In the genomic region with DNA sequence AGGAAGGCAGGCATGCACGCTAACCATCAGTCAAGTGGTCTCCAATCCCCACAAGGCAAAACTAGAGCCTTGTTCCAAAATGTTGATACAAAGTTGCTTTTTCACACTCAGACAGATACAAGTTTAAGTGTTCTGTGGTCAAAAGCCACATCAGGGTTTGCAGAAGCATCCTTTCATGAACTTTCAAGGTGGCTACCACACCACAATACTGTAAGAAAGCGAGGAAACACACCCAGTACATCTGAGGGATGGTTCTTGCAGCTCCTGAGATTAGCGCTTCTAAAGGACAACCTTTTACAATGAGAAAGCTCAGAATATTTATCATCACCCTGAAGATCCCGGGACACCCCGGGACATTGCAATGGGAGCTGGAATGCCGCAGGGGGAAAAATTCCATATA, we compare ENCODE assay signal across 9 mouse cellular contexts. TPM values are rescaled to one million over a fixed set of nuclear protein-coding genes. Genes with fewer than 3 reads are reported as not detected.
DNase-seq lines count a peak whose midpoint lies in the region; ATAC-seq lines count a peak whose summit lies in the region.
"Had no signal": no experiment of that assay in that cellular context is flagged by ENCODE, and none has a peak within 500 bp of the region (broad histone marks: within the 10 kb centered on the region; RNA-seq: fewer than 3 reads in every experiment).

No protein-coding gene starts in this region.

- no peaks in the 10 kb centered on the region for H3K36me3 ChIP-seq in lung, embryonic 16.5 days (ENCODE audit: control insufficient read depth, insufficient read depth, low read length)
- H3K36me3 ChIP-seq in embryonic facial prominence, embryonic 14.5 days (ENCODE audit: control insufficient read depth, insufficient read depth, low read length): no peaks in the 10 kb centered on the region
- no peaks in the 10 kb centered on the region for H3K36me3 ChIP-seq in limb, embryonic 13.5 days
- H3K36me3 ChIP-seq in stomach, embryonic 15.5 days: no peaks in the 10 kb centered on the region

- no peak for DNase-seq in lung, postnatal 36 days
- DNase-seq in embryonic facial prominence, embryonic 14.5 days (ENCODE audit: low spot score): no peak
- no peak for DNase-seq in thymus, postnatal 4 days
- DNase-seq: cerebellum, adult 9-11 months had no signal

- peak overlapping the region; percentile 97 for H3K9ac ChIP-seq in lung, embryonic 16.5 days (ENCODE audit: low read length)
- H3K9ac ChIP-seq in embryonic facial prominence, embryonic 14.5 days (ENCODE audit: low read depth, low read length): peak overlapping the region; percentile 85
- H3K9ac ChIP-seq in limb, embryonic 13.5 days: peak overlapping the region; percentile 94
- H3K9ac ChIP-seq in stomach, embryonic 15.5 days: no peak overlapping the region; the same call in 1 of the 2 replicates

- H3K27ac ChIP-seq in lung, embryonic 16.5 days (ENCODE audit: low read length): no peak overlapping the region
- no peak overlapping the region for H3K27ac ChIP-seq in embryonic facial prominence, embryonic 14.5 days (replicated peaks; ENCODE audit: low read depth, low read length)
- H3K27ac ChIP-seq in limb, embryonic 13.5 days: no peak overlapping the region
- H3K27ac ChIP-seq in stomach, embryonic 15.5 days: no peak overlapping the region

- ATAC-seq in lung, embryonic 16.5 days (ENCODE audit: low read depth): no peak
- ATAC-seq in embryonic facial prominence, embryonic 14.5 days (ENCODE audit: low read depth): no peak
- no peak for ATAC-seq in limb, embryonic 13.5 days (ENCODE audit: low FRiP score, low read depth)
- no peak for ATAC-seq in stomach, embryonic 15.5 days (ENCODE audit: insufficient read depth, low FRiP score, low read depth)
- ATAC-seq in cerebellum, adult (ENCODE audit: insufficient number of reproducible peaks, low FRiP score, low TSS enrichment): no peak
- no peak for ATAC-seq in activated CD4-positive, CD25-positive, alpha-beta regulatory T cell, adult 4 months

- no peaks in the 10 kb centered on the region for H3K9me3 ChIP-seq in lung, embryonic 16.5 days (ENCODE audit: control insufficient read depth, low read length)
- no peaks in the 10 kb centered on the region for H3K9me3 ChIP-seq in embryonic facial prominence, embryonic 14.5 days (ENCODE audit: control insufficient read depth, low read length)
- no peaks in the 10 kb centered on the region for H3K9me3 ChIP-seq in limb, embryonic 13.5 days
- H3K9me3 ChIP-seq in stomach, embryonic 15.5 days: no peaks in the 10 kb centered on the region

- peak overlapping the region; percentile 85 for H3K4me2 ChIP-seq in lung, embryonic 16.5 days (ENCODE audit: low read depth, low read length)
- peak overlapping the region; percentile 87 for H3K4me2 ChIP-seq in embryonic facial prominence, embryonic 14.5 days (ENCODE audit: low read depth, low read length)
- peak overlapping the region; percentile 85 for H3K4me2 ChIP-seq in limb, embryonic 13.5 days (replicated peaks)
- peak overlapping the region; percentile 78 for H3K4me2 ChIP-seq in stomach, embryonic 15.5 days

- peaks cover 15% of the 10 kb centered on the region for H3K4me1 ChIP-seq in lung, embryonic 16.5 days (replicated peaks; ENCODE audit: control insufficient read depth, insufficient read depth, low read length)
- peaks cover 17% of the 10 kb centered on the region for H3K4me1 ChIP-seq in embryonic facial prominence, embryonic 14.5 days (ENCODE audit: control insufficient read depth, insufficient read depth, low read length)
- peaks cover 33% of the 10 kb centered on the region for H3K4me1 ChIP-seq in limb, embryonic 13.5 days
- peaks cover 14% of the 10 kb centered on the region; the same call in 1 of the 2 replicates for H3K4me1 ChIP-seq in stomach, embryonic 15.5 days

- 27% methylated on average over 6 of the region's 6 CpGs for WGBS in lung, embryonic 16.5 days
- 34% methylated on average over 6 of the region's 6 CpGs for WGBS in embryonic facial prominence, embryonic 14.5 days
- WGBS in limb, embryonic 13.5 days: 46% methylated on average over 6 of the region's 6 CpGs
- 33% methylated on average over 6 of the region's 6 CpGs for WGBS in stomach, embryonic 15.5 days

- no peaks in the 10 kb centered on the region for H3K27me3 ChIP-seq in lung, embryonic 16.5 days (ENCODE audit: control insufficient read depth, insufficient read depth, low read depth, low read length)
- no peaks in the 10 kb centered on the region for H3K27me3 ChIP-seq in embryonic facial prominence, embryonic 14.5 days (replicated peaks; ENCODE audit: control insufficient read depth, insufficient read depth, low read length)
- H3K27me3 ChIP-seq in limb, embryonic 13.5 days: no peaks in the 10 kb centered on the region
- no peaks in the 10 kb centered on the region for H3K27me3 ChIP-seq in stomach, embryonic 15.5 days (replicated peaks)

- H3K4me3 ChIP-seq in lung, embryonic 16.5 days (ENCODE audit: low read length): peak overlapping the region; percentile 95
- peak overlapping the region; percentile 74 for H3K4me3 ChIP-seq in embryonic facial prominence, embryonic 14.5 days (ENCODE audit: low read depth, low read length)
- H3K4me3 ChIP-seq in limb, embryonic 13.5 days: peak overlapping the region; percentile 82
- peak overlapping the region; percentile 92 for H3K4me3 ChIP-seq in stomach, embryonic 15.5 days (replicated peaks)

RNA-seq across cellular contexts. Expression of a gene that starts 1.4 kb away (rescaled TPM):
- polyA plus RNA-seq in lung, embryonic 16.5 days (2015; fragmentation: Nextera tagmentation; extraction: Ambion mirVana): 64.3 and 64.4 TPM in 2 replicates
- 48.7 and 53.2 TPM in 2 replicates for polyA plus RNA-seq in embryonic facial prominence, embryonic 14.5 days (2014; fragmentation: Nextera tagmentation; extraction: Ambion mirVana)
- polyA plus RNA-seq in limb, embryonic 13.5 days (2015; fragmentation: Nextera tagmentation; extraction: Ambion mirVana): 92.3 and 99.1 TPM in 2 replicates
- 58.6 and 60.6 TPM in 2 replicates for polyA plus RNA-seq in stomach, embryonic 15.5 days (2015; fragmentation: Nextera tagmentation; extraction: Ambion mirVana)
- 10 to 100 TPM; 21.6 to 34.8 TPM for polyA plus RNA-seq in activated CD4-positive, CD25-positive, alpha-beta regulatory T cell, adult 4 months (2017; shearing (Covaris generic))

RNA-seq across cellular contexts. Expression of a gene that starts 22.1 kb away (rescaled TPM):
- 41.7 and 41.9 TPM in 2 replicates for polyA plus RNA-seq in lung, embryonic 16.5 days (2015; fragmentation: Nextera tagmentation; extraction: Ambion mirVana)
- 4.2 and 6.4 TPM in 2 replicates for polyA plus RNA-seq in embryonic facial prominence, embryonic 14.5 days (2014; fragmentation: Nextera tagmentation; extraction: Ambion mirVana)
- 7.5 and 8.4 TPM in 2 replicates for polyA plus RNA-seq in limb, embryonic 13.5 days (2015; fragmentation: Nextera tagmentation; extraction: Ambion mirVana)
- 7.1 TPM in 2 replicates for polyA plus RNA-seq in stomach, embryonic 15.5 days (2015; fragmentation: Nextera tagmentation; extraction: Ambion mirVana)
- 1 to 10 TPM; 1.2 to 1.7 TPM for polyA plus RNA-seq in activated CD4-positive, CD25-positive, alpha-beta regulatory T cell, adult 4 months (2017; shearing (Covaris generic))

RNA-seq across cellular contexts. Expression of a gene that starts 57.2 kb away (rescaled TPM):
- not detected in 2 replicates for polyA plus RNA-seq in lung, embryonic 16.5 days (2015; fragmentation: Nextera tagmentation; extraction: Ambion mirVana)
- not detected in 2 replicates for polyA plus RNA-seq in embryonic facial prominence, embryonic 14.5 days (2014; fragmentation: Nextera tagmentation; extraction: Ambion mirVana)
- polyA plus RNA-seq in limb, embryonic 13.5 days (2015; fragmentation: Nextera tagmentation; extraction: Ambion mirVana): not detected in 2 replicates
- polyA plus RNA-seq in stomach, embryonic 15.5 days (2015; fragmentation: Nextera tagmentation; extraction: Ambion mirVana): not detected in 2 replicates
- not detected for polyA plus RNA-seq in activated CD4-positive, CD25-positive, alpha-beta regulatory T cell, adult 4 months (2017; shearing (Covaris generic))
